Mouse (Mus musculus) kidney, embryonic 14.5 days (tissue): ENCODE measurements around the gene Dhrs3. TPM values are rescaled to one million over a fixed set of nuclear protein-coding genes. Genes with fewer than 3 reads are reported as not detected.

Experiments
- ATAC-seq: fragments of 200-750 bp; cut with Nextera tagmentation; 2 replicates; pipeline ENCODE4 v1.8.0; 2017; ENCODE audit warnings: moderate number of reproducible peaks, mild to moderate bottlenecking, moderate TSS enrichment, moderate library complexity; ENCODE audit not compliant: low FRiP score, low TSS enrichment
- H3K27ac ChIP-seq: fragments of 300-500 bp; sonication (generic); 2 replicates; pipeline ENCODE4 v1.5.1; 2014; ENCODE audit warnings: low read depth, mild to moderate bottlenecking, low read length, moderate library complexity, mixed read lengths
- H3K27me3 ChIP-seq: fragments of 300-500 bp; sonication (generic); 2 replicates; pipeline ENCODE4 v1.6.1; 2014; ENCODE audit warnings: mild to moderate bottlenecking, low read length; ENCODE audit not compliant: control insufficient read depth, insufficient read depth
- H3K36me3 ChIP-seq: fragments of 300-500 bp; sonication (generic); 2 replicates; pipeline ENCODE4 v1.6.1; 2014; ENCODE audit warnings: low read length, mixed read lengths; ENCODE audit not compliant: control insufficient read depth, insufficient read depth
- H3K4me1 ChIP-seq: fragments of 300-500 bp; sonication (generic); 2 replicates; pipeline ENCODE4 v1.6.1; 2014; ENCODE audit warnings: low read length, mixed read lengths; ENCODE audit not compliant: control insufficient read depth, insufficient read depth
- H3K4me2 ChIP-seq: fragments of 300-500 bp; sonication (generic); replicated peaks from 2 replicates; pipeline ENCODE4 v1.6.1; 2014; ENCODE audit warnings: low read depth, mild to moderate bottlenecking, low read length
- H3K4me3 ChIP-seq: fragments of 300-500 bp; sonication (generic); 2 replicates; pipeline ENCODE4 v1.5.1; 2014; ENCODE audit warnings: mild to moderate bottlenecking, low read length
- H3K9ac ChIP-seq: fragments of 300-500 bp; sonication (generic); 2 replicates; pipeline ENCODE4 v1.6.1; 2014; ENCODE audit warnings: low read depth, mild to moderate bottlenecking, low read length, moderate library complexity
- H3K9me3 ChIP-seq: fragments of 300-500 bp; sonication (generic); 2 replicates; pipeline ENCODE4 v1.6.1; 2016; ENCODE audit warnings: low read length; ENCODE audit not compliant: control insufficient read depth
- WGBS: fragments of 180-500 bp; shearing (Covaris S2); extraction: QIAGEN DNeasy Blood & Tissue Kit; methylation state at CpG from one replicate; pipeline ENCODE4 v1.1.7; 2014; 5-methylcytosine and 5-hydroxymethylcytosine counted together
- polyA plus RNA-seq: library from polyadenylated mRNA; unstranded; fragments of >200 nt; fragmentation: Nextera tagmentation; extraction: Ambion mirVana; gene quantifications from 2 replicates; pipeline ENCODE4 v1.2.1, GENCODE M21; 2014

Dhrs3 gene
- polyA plus RNA-seq, 1 experiment from 2014 or later, result 226 TPM

DNA sequence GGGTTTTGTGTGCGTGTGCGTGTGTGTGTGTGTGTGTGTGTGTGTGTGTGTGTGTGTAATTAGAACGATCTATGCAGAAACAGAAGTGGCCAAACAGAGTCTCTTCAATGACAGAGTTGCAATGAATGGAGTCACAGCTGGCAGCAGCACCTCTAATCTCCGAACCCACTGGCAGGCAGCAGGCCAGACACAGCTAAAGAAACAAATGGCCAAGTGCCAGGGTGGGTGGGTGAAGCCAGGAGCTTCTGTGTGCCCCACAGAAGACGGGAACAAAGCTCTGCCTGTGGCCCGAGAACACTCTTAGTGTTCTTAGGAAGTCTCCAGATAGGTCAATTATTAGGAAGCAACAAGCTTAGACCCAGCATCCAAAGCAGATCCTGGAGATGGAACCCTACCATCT lies 6.2 kb upstream of the Dhrs3 start:
- Histone ChIP-seq H3K27ac (no peak overlapping the region), H3K4me3 (no peak overlapping the region), H3K4me1 (peaks cover 3% of the 10 kb centered on the region; the same call in 1 of the 2 replicates), H3K36me3 (no peaks in the 10 kb centered on the region), H3K4me2 (no peak overlapping the region), H3K27me3 (no peaks in the 10 kb centered on the region), H3K9me3 (no peaks in the 10 kb centered on the region), H3K9ac (no peak overlapping the region)
- no peak for ATAC-seq
- WGBS, result 64% methylated on average over 6 of the region's 6 CpGs

DNA sequence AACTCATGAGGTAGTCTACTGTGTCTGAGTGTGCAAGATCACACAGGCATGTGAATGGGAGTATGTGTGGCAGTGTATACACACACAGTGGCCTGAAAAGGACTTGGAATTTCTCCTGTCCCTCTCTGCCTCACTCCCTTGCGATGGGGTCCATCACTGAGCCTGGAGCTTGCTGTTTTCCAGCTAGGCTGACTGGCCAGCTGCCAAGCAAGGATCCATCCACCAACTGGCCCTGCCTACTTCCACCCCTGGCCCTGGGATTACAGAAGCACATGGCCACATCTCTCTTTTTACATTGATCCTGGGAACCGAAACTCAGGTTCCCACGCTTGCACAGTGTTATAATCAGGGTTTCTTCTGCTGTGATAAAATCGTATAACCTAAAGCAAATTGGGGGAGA lies 3.9 kb upstream of the Dhrs3 start:
- H3K27ac ChIP-seq, result no peak overlapping the region
- no peak for ATAC-seq

DNA sequence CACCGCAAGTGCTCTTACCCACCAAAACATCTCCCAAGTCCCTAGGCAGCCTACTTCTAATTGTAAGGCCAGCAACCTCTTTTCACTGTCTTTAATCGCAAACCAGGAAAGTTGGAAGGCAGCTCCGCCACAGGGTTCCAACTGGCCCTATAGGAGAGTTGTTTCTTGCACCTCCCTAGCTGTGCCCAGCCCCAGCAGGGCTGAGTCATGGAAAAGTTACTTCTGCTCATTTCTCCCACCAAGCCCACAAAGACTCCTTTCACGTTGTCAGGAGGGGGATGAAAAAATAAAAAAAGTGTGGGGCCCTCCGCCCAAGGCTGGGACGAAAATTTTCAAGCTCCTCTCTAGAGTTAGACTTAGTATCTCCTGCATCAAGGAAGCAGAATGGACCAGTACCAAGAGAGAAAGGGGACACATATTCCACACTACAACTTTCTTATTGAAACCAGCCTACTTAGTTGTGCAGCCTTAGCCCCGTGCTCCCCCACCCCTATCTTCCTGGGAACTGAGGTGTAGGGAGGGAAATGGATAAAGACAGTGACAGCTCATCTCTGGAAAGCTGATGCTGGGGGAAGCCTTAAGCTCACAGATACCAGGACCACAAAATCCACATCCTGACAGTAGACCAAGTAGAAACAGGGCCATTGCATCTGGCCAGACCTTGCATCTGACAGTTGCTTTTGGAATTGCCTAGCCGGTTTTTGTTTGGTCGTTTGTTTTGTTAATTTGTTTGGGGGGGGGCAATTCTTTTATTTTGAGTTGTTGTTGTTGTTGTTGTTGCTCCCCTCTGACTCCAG lies 2.9 kb upstream of the Dhrs3 start:
- 82% methylated on average over 9 of the region's 9 CpGs for whole genome bisulfite sequencing

More for the DNA sequence above, 3.9 kb upstream of the Dhrs3 start:
- no peaks in the 10 kb centered on the region for H3K27me3 ChIP-seq
- no peaks in the 10 kb centered on the region for H3K9me3 ChIP-seq
- H3K4me1 ChIP-seq, result peaks cover 7% of the 10 kb centered on the region; the same call in 1 of the 2 replicates
- 89% methylated on average over 4 of the region's 4 CpGs for WGBS
- no peaks in the 10 kb centered on the region for H3K36me3 ChIP-seq
- H3K4me2 ChIP-seq, result no peak overlapping the region
- no peak overlapping the region for H3K4me3 ChIP-seq
- H3K9ac ChIP-seq, result no peak overlapping the region

DNA sequence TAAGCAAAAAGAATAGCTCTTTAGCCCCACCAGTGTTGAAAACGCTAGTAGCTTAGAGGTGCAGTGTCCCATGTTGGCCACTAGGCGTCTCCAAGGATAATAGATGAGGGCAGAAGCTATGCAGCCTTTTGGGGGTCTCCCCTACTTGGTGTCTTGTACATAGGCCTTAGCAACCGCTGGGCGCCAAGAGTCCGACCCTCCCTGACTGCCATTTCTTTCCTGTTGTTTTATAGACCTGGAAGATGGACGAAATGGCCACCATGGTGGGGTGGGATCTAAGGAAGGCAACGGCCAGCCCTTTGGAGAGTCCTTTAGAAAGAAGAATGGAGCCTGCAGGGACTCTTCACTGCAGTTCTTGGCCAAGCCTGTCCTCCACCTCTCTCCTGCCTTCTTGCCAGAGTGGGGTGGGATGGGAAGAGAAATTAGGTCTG lies 1.9 kb upstream of the Dhrs3 start:
- ATAC-seq, result peak; percentile 11; the same call in 1 of the 2 replicates
- peaks cover 11% of the 10 kb centered on the region; the same call in 1 of the 2 replicates for H3K4me1 ChIP-seq
- WGBS, result 7% methylated on average over 7 of the region's 7 CpGs
- H3K9me3 ChIP-seq, result no peaks in the 10 kb centered on the region
- no peak overlapping the region for H3K4me2 ChIP-seq
- H3K4me3 ChIP-seq, result no peak overlapping the region
- H3K27me3 ChIP-seq, result no peaks in the 10 kb centered on the region
- H3K27ac ChIP-seq, result peak overlapping the region; percentile 95; the same call in 1 of the 2 replicates
- no peak overlapping the region for H3K9ac ChIP-seq
- no peaks in the 10 kb centered on the region for H3K36me3 ChIP-seq

More for the DNA sequence above, 2.9 kb upstream of the Dhrs3 start:
- no peaks in the 10 kb centered on the region for H3K27me3 ChIP-seq
- no peak for ATAC-seq
- no peak overlapping the region for H3K4me2 ChIP-seq
- no peak overlapping the region for H3K4me3 ChIP-seq
- H3K27ac ChIP-seq, result no peak overlapping the region
- H3K9me3 ChIP-seq, result no peaks in the 10 kb centered on the region
- peaks cover 7% of the 10 kb centered on the region; the same call in 1 of the 2 replicates for H3K4me1 ChIP-seq
- H3K36me3 ChIP-seq, result no peaks in the 10 kb centered on the region
- no peak overlapping the region for H3K9ac ChIP-seq

DNA sequence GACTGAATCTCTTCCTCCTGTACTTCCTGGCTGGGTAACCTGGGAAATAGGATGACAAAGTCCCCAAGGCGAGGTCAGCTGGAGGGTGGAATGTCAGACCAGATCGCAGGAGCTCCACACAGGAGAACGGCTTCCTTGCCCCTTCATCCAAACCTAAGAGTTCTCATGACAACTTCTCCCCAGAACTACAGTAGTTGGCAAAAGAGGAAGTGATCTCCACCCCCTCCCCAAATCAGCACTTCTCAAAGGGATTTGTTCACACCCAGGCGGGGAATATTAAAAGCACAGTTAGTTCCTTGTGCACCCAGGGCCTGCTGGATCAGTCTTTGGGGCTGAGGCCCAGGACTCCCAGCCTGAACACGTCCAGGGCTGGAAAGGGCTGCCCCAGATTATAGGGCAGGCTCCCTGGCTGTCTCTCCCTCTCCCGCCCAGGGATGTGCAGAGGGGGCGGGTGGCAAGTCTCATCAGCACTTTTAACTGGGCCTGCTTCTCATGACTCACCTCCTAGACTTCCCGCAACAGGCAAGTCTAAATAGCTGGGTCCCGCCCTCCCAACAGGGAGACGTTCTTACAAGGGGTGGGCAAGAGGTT lies 1.4 kb upstream of the Dhrs3 start:
- peak overlapping the region; percentile 95; the same call in 1 of the 2 replicates for H3K27ac ChIP-seq
- H3K36me3 ChIP-seq, result no peaks in the 10 kb centered on the region; the same call in 1 of the 2 replicates
- peak overlapping the region; percentile 77; the same call in 1 of the 2 replicates for H3K9ac ChIP-seq
- ATAC-seq, result 0 out of 2 replicates have a peak, but pooled peaks have one; percentile 1
- H3K9me3 ChIP-seq, result no peaks in the 10 kb centered on the region
- peak overlapping the region; percentile 50 for H3K4me2 ChIP-seq
- peaks cover 16% of the 10 kb centered on the region for H3K4me1 ChIP-seq
- no peaks in the 10 kb centered on the region for H3K27me3 ChIP-seq
- peak overlapping the region; percentile 57; the same call in 1 of the 2 replicates for H3K4me3 ChIP-seq
- 42% methylated on average over 10 of the region's 10 CpGs for whole genome bisulfite sequencing

DNA sequence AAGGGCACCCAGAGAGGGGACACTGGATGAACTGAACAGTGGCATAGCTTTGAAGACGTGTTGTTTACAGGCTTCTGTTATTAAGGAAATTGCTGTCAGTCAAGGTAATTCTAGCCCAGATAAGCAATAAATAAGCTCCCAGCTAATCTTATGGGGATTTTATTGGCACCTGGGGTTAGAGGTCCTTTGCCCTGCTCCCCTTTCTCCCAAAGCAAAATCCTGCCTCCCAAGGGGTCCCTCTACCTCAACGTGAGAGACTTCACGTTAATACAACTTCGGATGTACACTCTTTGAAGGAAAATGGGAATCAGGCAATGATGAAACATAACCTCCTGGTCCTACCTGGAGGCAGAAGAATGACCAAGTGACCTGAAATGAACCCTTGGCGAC lies 889 bp upstream of the Dhrs3 start:
- peaks cover 18% of the 10 kb centered on the region for H3K4me1 ChIP-seq
- peak overlapping the region; percentile 77 for H3K9ac ChIP-seq

DNA sequence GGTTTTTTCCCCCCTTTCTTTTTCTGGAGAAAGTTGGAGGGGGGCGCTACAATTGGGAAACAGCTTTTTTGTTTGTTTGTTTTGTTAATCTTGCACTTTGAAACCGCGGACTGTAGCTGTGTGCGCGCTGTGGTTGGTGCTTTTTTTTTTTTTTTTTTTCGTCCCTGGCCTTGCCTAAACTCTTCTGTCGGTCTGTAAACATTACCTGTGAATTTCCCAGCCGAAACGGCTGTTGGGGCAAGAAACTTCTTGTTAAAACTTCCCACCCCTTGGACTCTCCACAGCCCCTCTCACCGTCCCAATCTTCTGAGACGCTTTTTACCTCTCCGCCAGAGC lies 278 bp downstream of the Dhrs3 start:
- H3K27me3 ChIP-seq, result no peaks in the 10 kb centered on the region
- ATAC-seq, result no peak
- peaks cover 28% of the 10 kb centered on the region for H3K4me1 ChIP-seq
- peak overlapping the region; percentile 50 for H3K4me2 ChIP-seq
- H3K9me3 ChIP-seq, result no peaks in the 10 kb centered on the region
- H3K9ac ChIP-seq, result peak overlapping the region; percentile 77
- H3K27ac ChIP-seq, result peak overlapping the region; percentile 95
- peaks cover 8% of the 10 kb centered on the region; the same call in 1 of the 2 replicates for H3K36me3 ChIP-seq
- H3K4me3 ChIP-seq, result peak overlapping the region; percentile 57
- WGBS, result 0% methylated on average over 12 of the region's 12 CpGs

More for the DNA sequence above, 889 bp upstream of the Dhrs3 start:
- H3K9me3 ChIP-seq, result no peaks in the 10 kb centered on the region
- 4% methylated on average over 5 of the region's 5 CpGs for WGBS
- peak overlapping the region; percentile 95 for H3K27ac ChIP-seq
- H3K36me3 ChIP-seq, result no peaks in the 10 kb centered on the region; the same call in 1 of the 2 replicates
- peak overlapping the region; percentile 57 for H3K4me3 ChIP-seq
- H3K4me2 ChIP-seq, result peak overlapping the region; percentile 50
- H3K27me3 ChIP-seq, result no peaks in the 10 kb centered on the region
- ATAC-seq, result no peak; the same call in 1 of the 2 replicates

DNA sequence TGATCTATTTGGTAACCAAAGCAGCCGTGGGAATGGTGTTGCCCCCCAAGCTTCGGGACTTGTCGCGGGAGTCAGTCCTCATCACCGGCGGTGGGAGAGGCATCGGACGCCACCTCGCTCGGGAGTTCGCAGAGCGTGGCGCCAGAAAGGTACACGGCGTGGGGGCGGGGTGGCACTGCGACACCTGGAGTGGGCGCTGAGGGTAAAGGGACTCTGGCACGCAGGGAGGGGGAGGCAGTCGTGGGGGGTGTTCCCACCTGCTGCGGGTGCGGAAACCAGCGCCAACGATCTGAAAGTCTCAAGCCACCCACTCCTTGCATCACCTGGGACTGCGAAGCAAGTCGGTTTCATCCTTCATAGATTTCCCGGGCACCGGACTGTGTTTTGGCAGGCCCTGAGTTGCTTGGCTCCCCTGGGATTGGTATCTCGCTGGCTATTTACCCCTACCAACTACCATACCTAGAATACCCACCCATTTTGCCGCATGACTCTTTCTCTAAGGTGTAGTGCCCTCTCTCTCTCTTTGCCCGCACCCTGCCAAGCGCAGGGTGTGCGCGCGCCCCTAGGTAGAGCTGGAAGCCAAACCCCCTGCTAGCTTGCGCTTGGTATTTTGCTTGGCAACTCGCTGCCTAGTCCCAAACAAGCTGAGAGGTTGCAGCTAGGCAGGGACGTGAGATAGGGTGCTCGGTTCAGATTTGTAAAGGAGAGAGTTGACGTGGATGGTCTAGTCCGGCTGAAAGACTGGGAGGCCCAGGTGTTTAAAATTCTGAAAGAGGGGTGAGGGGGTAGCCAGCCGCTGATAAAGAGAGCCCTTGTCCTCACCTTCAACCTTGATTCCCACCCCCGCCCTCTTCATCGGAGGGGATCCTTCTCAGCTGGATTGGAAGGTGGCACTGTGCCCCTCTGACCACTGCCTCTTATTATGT lies 1.2 kb downstream of the Dhrs3 start:
- Histone ChIP-seq H3K9me3 (no peaks in the 10 kb centered on the region), H3K4me3 (peak overlapping the region; percentile 57), H3K4me2 (peak overlapping the region; percentile 50), H3K4me1 (peaks cover 29% of the 10 kb centered on the region), H3K27ac (peak overlapping the region; percentile 95), H3K36me3 (peaks cover 13% of the 10 kb centered on the region), H3K27me3 (no peaks in the 10 kb centered on the region), H3K9ac (peak overlapping the region; percentile 77)
- ATAC-seq, result no peak; the same call in 1 of the 2 replicates
- WGBS, result 0% methylated on average over 42 of the region's 44 CpGs
